Mouse (Mus musculus) right cerebral cortex, postnatal 25 days (tissue): ENCODE measurements around the gene Kif2a.

ENCODE experiments used
- DNase-seq: peaks from one replicate; pipeline ENCODE4 v3.0.0; 2022

The Kif2a gene

DNA sequence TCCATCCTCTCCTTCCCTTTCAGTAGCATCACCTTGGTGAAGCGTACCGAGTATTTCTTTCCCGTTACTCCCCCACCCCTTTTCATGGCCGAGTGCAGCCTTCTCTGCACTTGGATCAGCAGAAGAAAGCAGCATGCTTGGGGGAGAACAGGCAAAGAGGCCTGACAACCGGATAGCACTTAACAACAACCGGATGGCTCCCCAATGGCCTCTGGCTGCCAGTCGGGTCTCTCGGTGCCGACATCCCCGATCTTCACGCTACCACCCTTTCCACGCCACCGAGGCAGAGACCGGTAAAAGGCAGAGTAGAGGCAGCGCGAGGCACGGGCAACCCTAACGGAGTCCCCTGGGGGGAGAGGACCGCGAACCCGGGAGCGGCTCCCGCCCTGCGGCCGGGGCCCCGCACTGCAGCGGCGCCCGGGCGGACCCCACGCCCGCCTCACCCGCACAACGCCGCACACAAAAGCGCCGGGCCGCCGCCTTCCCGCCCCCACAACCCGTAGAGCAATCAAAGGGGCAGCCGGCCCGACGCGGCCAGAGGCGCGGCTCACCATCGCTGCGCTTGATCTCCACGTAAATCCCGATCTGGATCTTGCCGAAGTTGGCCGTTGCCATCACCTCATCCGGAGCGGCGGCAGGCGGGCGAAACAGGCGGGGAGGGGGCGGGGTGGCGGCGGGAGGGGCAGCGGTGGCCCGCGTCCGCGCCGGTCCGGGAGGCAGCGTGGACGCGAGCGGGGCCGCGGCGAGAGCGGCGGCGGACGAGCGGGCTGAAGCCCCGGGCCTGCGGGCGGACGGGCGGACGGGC lies at the start of gene Kif2a:
Gene Kif2a (minus strand): TSS at position 666 of the 805 bp plus-strand sequence.
- DNase-seq: peak; percentile 61

DNA sequence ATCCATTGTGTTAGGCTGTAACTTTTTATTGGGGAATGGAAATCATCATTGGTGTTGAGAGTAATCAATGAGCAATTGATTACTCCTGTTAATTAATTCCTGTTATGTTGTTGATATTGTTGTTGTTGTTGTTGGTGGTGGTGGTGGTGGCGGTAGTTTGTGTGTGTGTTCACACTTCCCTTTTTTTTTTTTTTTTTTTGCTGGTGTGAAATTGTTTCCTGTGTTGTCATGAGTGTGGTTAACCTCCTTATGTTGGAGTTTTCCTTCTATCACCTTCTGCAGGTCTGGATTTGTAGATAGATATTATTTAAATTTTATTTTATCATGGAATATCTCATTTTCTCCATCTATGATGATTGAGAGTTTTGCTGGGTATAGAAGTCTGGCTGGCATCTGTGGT lies 47.1 kb upstream of the Kif2a start:
- DNase-seq: no peak

DNA sequence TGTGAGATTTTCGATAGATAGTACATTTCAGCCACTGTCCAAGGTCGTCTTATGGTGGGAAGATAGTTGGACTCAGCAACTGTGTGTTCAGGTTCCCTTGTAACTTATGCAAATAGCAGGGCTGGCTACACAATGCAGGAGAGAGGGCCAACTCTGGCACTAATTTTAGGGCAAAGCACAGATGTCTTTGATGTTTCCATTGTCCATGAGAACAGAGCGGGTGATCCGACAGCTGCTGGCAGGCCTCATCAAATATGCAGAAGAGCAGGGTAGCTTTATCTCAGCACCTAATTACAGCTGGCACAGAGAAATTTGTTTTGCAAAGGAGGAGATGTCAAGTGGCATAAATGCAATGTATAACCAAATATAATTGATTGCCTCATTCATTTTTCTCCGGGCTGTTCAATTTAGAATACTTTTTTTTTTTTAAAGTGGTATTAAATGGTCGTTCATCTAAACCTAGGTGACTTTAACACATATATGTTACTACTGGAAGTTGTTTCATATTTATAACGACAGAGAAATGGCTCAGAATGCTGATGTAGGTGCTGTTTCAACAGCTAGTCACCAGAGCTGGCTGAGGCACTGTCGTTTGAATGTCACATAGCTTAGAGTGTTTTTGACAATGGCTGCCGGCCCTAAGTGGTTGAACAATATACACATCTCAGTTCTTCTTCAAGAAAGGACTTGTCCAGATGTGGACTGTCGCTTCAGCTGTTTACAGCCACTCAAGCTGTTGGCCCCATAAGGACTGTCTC lies 43.4 kb upstream of the Kif2a start:
- DNase-seq: no peak

DNA sequence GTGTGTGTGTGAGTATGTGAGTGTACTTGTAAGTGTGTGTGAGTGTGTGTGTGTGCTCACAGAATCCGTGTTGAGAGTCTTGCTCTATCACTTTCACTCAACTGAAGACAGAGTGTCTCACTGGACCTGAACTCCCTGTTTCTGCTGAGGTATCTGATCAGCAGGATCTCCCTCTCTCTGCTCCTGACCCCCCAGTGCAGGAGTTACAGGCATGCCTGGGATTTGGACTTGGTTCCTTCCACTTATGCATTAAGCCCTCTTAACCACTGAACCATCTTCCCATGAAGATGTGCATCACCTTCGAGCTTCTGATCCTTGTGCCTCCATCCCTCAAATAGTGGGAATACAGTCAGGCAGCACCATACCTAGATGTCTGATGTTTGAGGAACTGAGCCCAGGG lies 42.3 kb upstream of the Kif2a start:
- DNase-seq: no peak

- DNase-seq: no peak
These were observed 41.3 kb upstream of the Kif2a start for GRCm38 (mm10) chr13:107063115-107063807.

DNA sequence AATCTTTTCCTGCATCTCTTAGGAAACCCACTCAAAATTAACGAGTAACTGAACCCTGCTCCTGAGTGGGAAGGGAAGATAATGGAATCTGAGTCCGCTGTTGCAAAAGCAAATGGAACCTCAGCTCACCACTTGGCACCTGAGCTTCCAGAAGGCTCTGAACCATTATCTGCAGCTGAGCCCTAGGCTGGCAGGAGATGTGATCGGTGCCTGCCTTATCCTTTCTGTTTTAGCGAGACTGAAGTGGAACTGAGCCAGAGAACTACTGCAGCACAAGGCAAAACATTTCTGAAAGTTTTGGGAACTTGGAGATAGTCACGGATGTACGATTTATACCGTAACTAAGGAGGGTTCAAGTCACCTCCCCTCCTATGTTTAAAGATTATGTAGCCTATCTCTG lies 38.2 kb upstream of the Kif2a start:
- no peak for DNase-seq

DNA sequence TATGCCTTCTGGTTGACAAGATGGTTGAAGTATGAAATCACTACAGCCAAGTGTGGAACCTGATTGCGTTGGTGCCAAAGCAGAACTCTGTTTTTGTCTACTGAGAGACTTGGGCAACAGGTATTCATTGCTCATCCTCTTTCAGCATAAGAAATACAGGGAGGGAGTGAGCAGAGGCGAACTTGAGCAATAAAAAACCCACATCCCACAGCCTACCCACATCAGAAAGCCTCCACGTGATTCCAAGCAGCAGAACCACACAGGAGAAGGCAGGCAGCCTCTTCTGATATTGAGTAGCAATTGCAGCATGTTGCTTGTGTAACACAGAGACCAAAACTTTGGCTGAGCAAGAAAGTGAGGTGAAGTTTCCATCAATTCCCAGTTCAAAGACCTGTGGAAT lies 37.5 kb upstream of the Kif2a start:
- no peak for DNase-seq

- no peak for DNase-seq
These were observed 34.4 kb upstream of the Kif2a start for GRCm38 (mm10) chr13:107056318-107056717.

DNA sequence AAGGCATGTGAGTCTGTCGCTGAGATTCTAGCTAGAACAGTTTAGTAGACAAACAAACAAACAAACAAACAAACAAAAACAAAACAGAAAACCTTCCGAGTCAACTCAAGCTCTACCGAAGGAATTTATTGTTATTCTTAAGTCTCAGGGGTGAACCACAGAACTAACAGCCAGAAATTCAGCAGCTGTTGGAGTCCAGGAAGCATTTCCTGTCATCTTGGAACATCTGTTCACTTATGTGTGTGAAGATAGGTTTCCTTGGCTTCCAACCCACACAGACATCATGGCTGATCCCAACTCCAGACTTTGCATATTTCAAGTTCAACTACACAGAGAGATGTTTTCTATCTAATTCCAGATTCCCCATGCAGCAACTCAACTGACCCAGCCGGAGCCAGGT lies 32.6 kb upstream of the Kif2a start:
- DNase-seq: no peak

- DNase-seq: no peak
These were observed 29.4 kb upstream of the Kif2a start for GRCm38 (mm10) chr13:107051342-107051741.

- no peak for DNase-seq
These were observed 22.3 kb upstream of the Kif2a start for GRCm38 (mm10) chr13:107044229-107044628.

DNA sequence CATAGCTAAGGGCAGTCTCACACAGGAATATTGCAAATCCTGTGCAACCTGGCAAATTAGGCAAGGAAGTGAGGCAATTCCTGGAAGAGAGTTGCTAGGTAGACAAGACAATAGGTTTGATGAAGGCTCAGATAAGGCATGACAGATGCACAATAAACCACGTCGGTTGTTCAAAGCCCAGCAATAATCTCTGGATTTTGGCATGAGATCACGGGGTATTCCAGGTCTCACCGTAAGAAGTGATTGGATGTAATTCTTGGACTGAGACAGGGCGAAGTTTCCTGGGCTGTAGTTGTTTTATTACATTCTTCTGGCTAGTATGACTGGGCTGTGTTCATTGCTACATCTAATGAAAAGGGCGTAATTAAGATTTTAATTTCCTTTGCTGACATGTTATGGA lies 20.6 kb upstream of the Kif2a start:
- no peak for DNase-seq

DNA sequence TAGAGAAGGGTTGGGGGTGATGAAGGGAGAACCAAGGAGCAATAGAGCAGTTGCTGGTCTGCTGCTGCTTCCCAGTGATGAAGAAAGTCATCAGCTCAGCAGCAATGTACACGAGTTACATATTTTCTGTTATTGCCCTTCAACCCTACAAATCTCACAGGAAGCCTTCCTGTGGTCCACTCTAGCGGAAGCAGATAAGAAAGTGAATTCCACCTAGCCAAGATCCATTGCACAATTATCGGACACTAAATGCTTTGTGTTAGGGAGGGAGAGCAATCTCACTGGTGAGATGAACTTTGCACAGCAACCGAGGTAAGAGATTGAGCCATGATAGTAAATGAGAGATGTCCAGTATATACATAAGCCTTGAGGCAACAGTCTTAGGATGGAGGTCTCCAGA lies 17.6 kb upstream of the Kif2a start:
- DNase-seq: no peak

- no peak for DNase-seq
These were observed 16.4 kb upstream of the Kif2a start for GRCm38 (mm10) chr13:107038346-107038745.

- no peak for DNase-seq
These were observed 13.7 kb upstream of the Kif2a start for GRCm38 (mm10) chr13:107035511-107036113.

DNA sequence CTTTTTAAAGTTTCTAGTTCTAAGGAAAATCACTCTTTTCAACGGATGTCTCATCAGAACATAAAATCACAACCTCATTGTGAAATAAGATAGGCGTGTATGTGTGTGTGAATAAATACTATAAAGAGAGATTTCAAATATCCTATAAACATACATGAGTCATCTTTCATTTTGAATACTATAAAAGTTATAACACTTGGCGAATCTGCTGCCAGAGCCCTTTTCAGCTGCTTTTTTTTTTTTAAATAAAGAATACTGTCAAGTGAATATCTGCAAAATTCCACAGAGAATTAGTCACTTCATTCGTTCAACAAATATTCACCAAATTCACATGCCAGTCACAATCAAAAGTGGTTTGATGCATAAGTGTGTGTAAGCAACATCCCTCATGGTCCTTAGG lies 13.2 kb upstream of the Kif2a start:
- no peak for DNase-seq

DNA sequence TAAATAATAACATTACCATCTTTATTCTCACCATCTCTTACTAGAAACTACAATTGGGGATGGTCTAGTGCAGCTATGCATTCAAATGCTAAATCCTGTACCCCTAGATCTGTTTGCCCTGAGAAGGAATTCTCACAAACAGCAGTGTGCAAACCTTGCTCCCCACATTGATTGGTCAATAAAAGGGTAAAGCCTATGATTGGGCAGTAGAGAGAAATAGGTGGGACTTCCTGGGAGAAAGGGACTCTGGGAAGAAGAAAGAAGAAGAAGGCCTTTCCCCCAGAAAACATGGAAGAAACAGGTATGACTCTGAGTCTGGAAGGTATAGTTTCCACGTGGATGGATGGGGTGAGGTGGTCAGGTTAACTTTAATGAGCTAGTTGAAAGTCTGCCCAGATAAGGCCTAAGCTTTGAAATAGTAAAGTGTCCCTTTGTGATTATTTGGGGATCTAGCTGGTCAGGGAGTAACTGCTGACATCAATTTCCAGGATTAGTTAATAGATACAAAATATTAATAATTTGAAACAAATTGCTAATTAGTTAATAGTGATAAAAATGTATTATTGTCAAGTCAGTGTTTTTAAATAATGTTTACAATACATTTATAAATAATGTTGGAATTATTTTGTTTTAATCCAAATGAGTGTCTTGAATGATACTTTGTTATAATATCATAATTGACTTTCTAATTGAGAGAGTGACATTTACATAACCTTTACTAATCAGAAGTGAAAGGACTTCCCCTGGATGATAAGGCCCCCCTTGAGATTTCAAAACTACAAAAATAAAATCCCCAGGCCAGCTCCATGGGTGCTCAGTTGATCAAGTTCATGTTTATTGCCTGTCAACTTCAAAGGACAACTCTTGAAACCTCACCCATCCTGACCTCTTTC lies 12.3 kb upstream of the Kif2a start:
- no peak for DNase-seq

DNA sequence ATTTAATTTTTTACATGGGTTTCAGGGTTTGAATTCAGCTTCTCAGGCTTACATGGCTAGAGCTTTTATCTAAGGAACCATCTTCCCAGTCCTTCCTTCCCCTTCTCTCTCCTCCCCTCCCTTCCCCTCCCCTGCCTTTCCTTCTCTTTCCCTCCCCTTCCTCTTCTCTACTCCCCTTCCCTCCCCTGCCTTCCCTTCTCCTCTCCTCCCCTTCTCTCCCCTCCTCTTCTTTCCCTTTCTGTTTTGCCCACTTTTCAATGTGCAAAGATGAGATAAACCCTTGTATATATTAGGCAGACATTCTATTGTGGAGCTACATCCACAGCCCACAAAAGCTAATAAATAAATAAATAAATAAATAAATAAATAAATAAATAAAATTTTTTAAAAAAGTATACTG lies 9.3 kb upstream of the Kif2a start:
- no peak for DNase-seq

- no peak for DNase-seq
These were observed 5.3 kb upstream of the Kif2a start for GRCm38 (mm10) chr13:107027218-107027617.

- no peak for DNase-seq
These were observed 3.7 kb upstream of the Kif2a start for GRCm38 (mm10) chr13:107025663-107026062.

- DNase-seq: peak; percentile 83
These were observed 593 bp upstream of the Kif2a start for GRCm38 (mm10) chr13:107022266-107023171.
